Mouse (Mus musculus) small intestine, adult 2 months (tissue): Measurements from ENCODE around the gene Fam198a.

Experiments used
- CTCF ChIP-seq: fragments of 200-500 bp; IDR thresholded peaks from 2 replicates; pipeline ENCODE4 v1.5.1; 2012; ENCODE audit warnings: low read depth, mild to moderate bottlenecking, control low read depth, inconsistent platforms, low read length, moderate library complexity, mixed read lengths; ENCODE audit not compliant: insufficient replicate concordance, insufficient read length; ENCODE audit errors: extremely low read depth
- POLR2A ChIP-seq: fragments of 200-500 bp; IDR thresholded peaks from 2 replicates; pipeline ENCODE4 v1.6.1; 2012; ENCODE audit warnings: low read depth, mild to moderate bottlenecking, control low read depth, inconsistent platforms, low read length, moderate library complexity

- TF ChIP-seq CTCF: no peak
- no peak for TF ChIP-seq POLR2A
Observed at GRCm38 (mm10) chr9:122008876-122009275, 58.1 kb downstream of the Fam198a start.
